Mouse (Mus musculus) intestine, postnatal 0 days (tissue): ENCODE results near the gene Abhd17c. TPM values are rescaled to one million over a fixed set of nuclear protein-coding genes. Genes with fewer than 3 reads are reported as not detected.

ENCODE experiments used
- ATAC-seq: fragments of 200-750 bp; cut with Nextera tagmentation; 2 replicates; pipeline ENCODE4 v1.8.0; 2017; ENCODE audit warnings: mild to moderate bottlenecking, moderate TSS enrichment, moderate library complexity
- H3K27ac ChIP-seq: fragments of 300-500 bp; sonication (generic); 2 replicates; pipeline ENCODE4 v1.5.1; 2014; ENCODE audit warnings: mild to moderate bottlenecking, low read depth, low read length, moderate library complexity
- H3K27me3 ChIP-seq: fragments of 300-500 bp; sonication (generic); replicated peaks from 2 replicates; pipeline ENCODE4 v1.6.1; 2014; ENCODE audit warnings: low read length, mixed read lengths; ENCODE audit not compliant: control insufficient read depth, insufficient read depth
- H3K36me3 ChIP-seq: fragments of 300-500 bp; sonication (generic); 2 replicates; pipeline ENCODE4 v1.6.1; 2014; ENCODE audit warnings: mild to moderate bottlenecking, moderate library complexity; ENCODE audit not compliant: control insufficient read depth, insufficient read depth
- H3K4me1 ChIP-seq: fragments of 300-500 bp; sonication (generic); replicated peaks from 2 replicates; pipeline ENCODE4 v1.6.1; 2014; ENCODE audit warnings: antibody characterized with exemption, low read length, mixed read lengths; ENCODE audit not compliant: control insufficient read depth, insufficient read depth
- H3K4me2 ChIP-seq: fragments of 300-500 bp; sonication (generic); replicated peaks from 2 replicates; pipeline ENCODE4 v1.6.1; 2014; ENCODE audit warnings: low read depth, mild to moderate bottlenecking, moderate library complexity
- H3K4me3 ChIP-seq: fragments of 300-500 bp; sonication (generic); 2 replicates; pipeline ENCODE4 v1.5.1; 2014; ENCODE audit warnings: low read depth, low read length
- H3K9ac ChIP-seq: fragments of 300-500 bp; sonication (generic); 2 replicates; pipeline ENCODE4 v1.6.1; 2014; ENCODE audit warnings: mild to moderate bottlenecking, low read depth, low read length
- H3K9me3 ChIP-seq: fragments of 300-500 bp; sonication (generic); 2 replicates; pipeline ENCODE4 v1.6.1; 2016; ENCODE audit warnings: mixed run types; ENCODE audit not compliant: control insufficient read depth
- CTCF ChIP-seq: sonication (generic); IDR thresholded peaks from 2 replicates; pipeline ENCODE4 v1.5.1; 2016; ENCODE audit warnings: low read depth, mild to moderate bottlenecking, control low read depth, antibody characterized with exemption, moderate library complexity
- WGBS: fragments of 180-500 bp; shearing (Covaris S2); extraction: QIAGEN DNeasy Blood & Tissue Kit; methylation state at CpG from one replicate; pipeline ENCODE4 v1.1.7; 2014; 5-methylcytosine and 5-hydroxymethylcytosine counted together
- polyA plus RNA-seq: library from polyadenylated mRNA; unstranded; fragments of >200 nt; fragmentation: Nextera tagmentation; extraction: Ambion mirVana; gene quantifications from 2 replicates; pipeline ENCODE4 v1.2.1, GENCODE M21; 2015

Gene Abhd17c
- polyA plus RNA-seq, 1 experiment from 2014 or later, result 203 TPM

GRCm38 (mm10) chr7:84113035-84113390 is 38.7 kb downstream of the Abhd17c start:
- Histone ChIP-seq H3K27ac (no peak overlapping the region), H3K9me3 (no peaks in the 10 kb centered on the region), H3K4me2 (no peak overlapping the region), H3K27me3 (no peaks in the 10 kb centered on the region), H3K36me3 (peaks cover 49% of the 10 kb centered on the region), H3K9ac (no peak overlapping the region), H3K4me1 (0 out of 2 replicates have a peak, but pooled peaks cover 3% of the 10 kb centered on the region), H3K4me3 (no peak overlapping the region)
- no peak for TF ChIP-seq CTCF
- WGBS, result 84% methylated on average over 8 of the region's 8 CpGs
- no peak for ATAC-seq

GRCm38 (mm10) chr7:84112351-84113034 is 39.2 kb downstream of the Abhd17c start:
- Histone ChIP-seq H3K4me3 (no peak overlapping the region), H3K36me3 (peaks cover 49% of the 10 kb centered on the region)
- no peak for TF ChIP-seq CTCF

GRCm38 (mm10) chr7:84111716-84112350 is 39.9 kb downstream of the Abhd17c start:
- Histone ChIP-seq H3K4me1 (0 out of 2 replicates have a peak, but pooled peaks cover 3% of the 10 kb centered on the region), H3K9ac (no peak overlapping the region), H3K27me3 (no peaks in the 10 kb centered on the region), H3K4me2 (no peak overlapping the region), H3K36me3 (peaks cover 49% of the 10 kb centered on the region), H3K9me3 (no peaks in the 10 kb centered on the region), H3K27ac (0 out of 2 replicates have a peak overlapping the region, but pooled peaks have one; percentile 21), H3K4me3 (no peak overlapping the region)
- no peak for TF ChIP-seq CTCF
- no peak for ATAC-seq
- 36% methylated on average over 10 of the region's 10 CpGs for WGBS

More at GRCm38 (mm10) chr7:84112351-84113034, 39.2 kb downstream of the Abhd17c start:
- Histone ChIP-seq H3K27ac (no peak overlapping the region), H3K27me3 (no peaks in the 10 kb centered on the region), H3K4me2 (no peak overlapping the region), H3K4me1 (0 out of 2 replicates have a peak, but pooled peaks cover 3% of the 10 kb centered on the region), H3K9ac (no peak overlapping the region), H3K9me3 (no peaks in the 10 kb centered on the region)
- ATAC-seq, result no peak
- WGBS, result 61% methylated on average over 6 of the region's 6 CpGs

- no peak overlapping the region for H3K27ac ChIP-seq
- no peak for TF ChIP-seq CTCF
- no peak overlapping the region for H3K9ac ChIP-seq
- no peaks in the 10 kb centered on the region for H3K27me3 ChIP-seq
- H3K4me3 ChIP-seq, result no peak overlapping the region
- no peak for ATAC-seq
- peaks cover 26% of the 10 kb centered on the region for H3K36me3 ChIP-seq
- no peak overlapping the region for H3K4me2 ChIP-seq
- 98% methylated on average over 1 of the region's 1 CpGs for WGBS
- H3K9me3 ChIP-seq, result no peaks in the 10 kb centered on the region
- H3K4me1 ChIP-seq, result no peaks in the 10 kb centered on the region
These were observed 44.8 kb downstream of the Abhd17c start for GRCm38 (mm10) chr7:84106942-84107341.

- H3K36me3 ChIP-seq, result 0 out of 2 replicates have a peak, but pooled peaks cover 5% of the 10 kb centered on the region
- H3K27me3 ChIP-seq, result no peaks in the 10 kb centered on the region
- H3K27ac ChIP-seq, result no peak overlapping the region
- ATAC-seq, result no peak
- WGBS, result 82% methylated on average over 1 of the region's 1 CpGs
- TF ChIP-seq CTCF, result no peak
- H3K9ac ChIP-seq, result no peak overlapping the region
- H3K4me2 ChIP-seq, result no peak overlapping the region
- no peaks in the 10 kb centered on the region for H3K9me3 ChIP-seq
- no peak overlapping the region for H3K4me3 ChIP-seq
- no peaks in the 10 kb centered on the region for H3K4me1 ChIP-seq
These were observed 49.1 kb downstream of the Abhd17c start for GRCm38 (mm10) chr7:84102589-84102988.

- Histone ChIP-seq H3K27me3 (no peaks in the 10 kb centered on the region), H3K4me1 (no peaks in the 10 kb centered on the region), H3K27ac (no peak overlapping the region), H3K4me3 (no peak overlapping the region), H3K4me2 (no peak overlapping the region), H3K36me3 (no peaks in the 10 kb centered on the region), H3K9me3 (no peaks in the 10 kb centered on the region), H3K9ac (no peak overlapping the region)
- no peak for ATAC-seq
- WGBS, result 82% methylated on average over 3 of the region's 3 CpGs
- no peak for TF ChIP-seq CTCF
These were observed 51.0 kb downstream of the Abhd17c start for GRCm38 (mm10) chr7:84100672-84101071.
